ENCODE assay signal across 8 mouse cellular contexts in the genomic region with DNA sequence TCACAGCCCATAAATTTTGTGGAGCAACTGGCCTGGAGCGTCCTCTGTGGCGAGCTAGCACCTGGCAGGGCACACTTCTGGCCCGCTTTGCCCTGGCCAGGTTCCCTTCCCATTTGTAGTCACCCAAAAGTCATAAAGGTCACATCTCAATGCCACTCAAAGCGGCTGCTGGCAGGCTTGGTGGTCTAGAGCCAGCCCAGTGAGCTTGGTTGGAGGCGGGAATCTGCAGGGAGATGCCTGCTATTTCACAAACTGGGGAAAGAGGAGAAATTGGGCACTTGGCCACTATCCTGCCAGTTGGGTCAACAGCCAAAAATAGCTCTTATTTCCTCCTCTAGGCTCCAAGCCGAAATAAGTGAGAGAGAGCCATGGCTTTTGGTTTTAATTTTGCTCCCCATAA. TPM values are rescaled to one million over a fixed set of nuclear protein-coding genes. Genes with fewer than 3 reads are reported as not detected.
DNase-seq lines count a peak whose midpoint lies in the region; ATAC-seq and TF ChIP-seq lines count a peak whose summit lies in the region.
"Had no signal": no experiment of that assay in that cellular context is flagged by ENCODE, and none has a peak within 500 bp of the region (broad histone marks: within the 10 kb centered on the region; RNA-seq: fewer than 3 reads in every experiment).

No protein-coding gene starts in this region.

- 0 out of 2 replicates have a peak, but pooled peaks cover 15% of the 10 kb centered on the region for H3K4me1 ChIP-seq in forebrain, embryonic 13.5 days
- H3K4me1 ChIP-seq in lung, postnatal 0 days (ENCODE audit: insufficient read depth, low read depth, low read length): no peaks in the 10 kb centered on the region
- H3K4me1 ChIP-seq: megakaryocyte, embryonic 14.5 days had no signal

- peaks cover 55% of the 10 kb centered on the region for H3K36me3 ChIP-seq in forebrain, embryonic 13.5 days (ENCODE audit: poor library complexity, severe bottlenecking)
- peaks cover 7% of the 10 kb centered on the region; the same call in 1 of the 2 replicates for H3K36me3 ChIP-seq in lung, postnatal 0 days (ENCODE audit: insufficient read depth, low read length)

- no peak for ATAC-seq in forebrain, embryonic 13.5 days
- ATAC-seq in lung, postnatal 0 days: peak; percentile 65

- no peak for TF ChIP-seq EP300 in lung, postnatal 0 days (IDR thresholded peaks at IDR 0.05)

- H3K9me3 ChIP-seq in forebrain, embryonic 13.5 days (replicated peaks): no peaks in the 10 kb centered on the region
- H3K9me3 ChIP-seq in lung, postnatal 0 days (ENCODE audit: low read length): no peaks in the 10 kb centered on the region

- H3K4me2 ChIP-seq in forebrain, embryonic 13.5 days: no peak overlapping the region
- H3K4me2 ChIP-seq in lung, postnatal 0 days (replicated peaks; ENCODE audit: low read depth, low read length): no peak overlapping the region

- H3K9ac ChIP-seq in forebrain, embryonic 13.5 days: no peak overlapping the region
- H3K9ac ChIP-seq in lung, postnatal 0 days (replicated peaks; ENCODE audit: low read depth): no peak overlapping the region

- no peaks in the 10 kb centered on the region for H3K27me3 ChIP-seq in forebrain, embryonic 13.5 days
- H3K27me3 ChIP-seq in lung, postnatal 0 days (replicated peaks; ENCODE audit: insufficient read depth, low read length): no peaks in the 10 kb centered on the region

- 89% methylated on average over 6 of the region's 6 CpGs for WGBS in forebrain, embryonic 13.5 days
- 30% methylated on average over 6 of the region's 6 CpGs for WGBS in lung, postnatal 0 days

- no peak for TF ChIP-seq CTCF in lung, postnatal 0 days (IDR thresholded peaks at IDR 0.05)

- H3K4me3 ChIP-seq in forebrain, embryonic 13.5 days: no peak overlapping the region
- H3K4me3 ChIP-seq in lung, postnatal 0 days (ENCODE audit: low read depth, low read length): no peak overlapping the region
- H3K4me3 ChIP-seq: megakaryocyte, embryonic 14.5 days had no signal

- peak; percentile 81 for DNase-seq in Muller cell, postnatal 12 days (ENCODE audit: inconsistent ontology term)
- peak; percentile 83 for DNase-seq in adrenal gland, postnatal 14 days
- peak; percentile 72 for DNase-seq in heart, postnatal 4 days
- peak; percentile 75 for DNase-seq in lung, postnatal 0 days (ENCODE audit: low spot score)
- no peak for DNase-seq in thymus, postnatal 36 days
- DNase-seq in thymus, postnatal 25 days: no peak

- peak overlapping the region; percentile 31; the same call in 1 of the 2 replicates for H3K27ac ChIP-seq in forebrain, embryonic 13.5 days
- no peak overlapping the region for H3K27ac ChIP-seq in lung, postnatal 0 days (ENCODE audit: low read length)

RNA-seq across cellular contexts. Expression of gene Rtl1, which starts 4.4 kb away (rescaled TPM):
- total RNA-seq in adrenal gland, postnatal 14 days (2021): 4.4 and 4.5 TPM in 2 replicates
- polyA plus RNA-seq in forebrain, embryonic 13.5 days (2015; fragmentation: Nextera tagmentation; extraction: Ambion mirVana): 0.99 and 1.5 TPM in 2 replicates
- total RNA-seq in heart, postnatal 4 days (2021): 1 to 10 TPM; 1.3 to 2.1 TPM
- 0.13 and 0.14 TPM in 2 replicates for polyA plus RNA-seq in lung, postnatal 0 days (2015; fragmentation: Nextera tagmentation; extraction: Ambion mirVana)

Comparison
In these comparisons a context has a peak if more than half of its experiments do, and no peak if none do; other contexts are left out.
1. DNase-seq: peak in Muller cell, postnatal 12 days (single experiment), adrenal gland, postnatal 14 days (single experiment), heart, postnatal 4 days (single experiment) and lung, postnatal 0 days (single experiment); none in thymus, postnatal 36 days (0 of 2) and thymus, postnatal 25 days (single experiment).